Mouse (Mus musculus) layer of hippocampus, adult 8-10 months (tissue): ENCODE data around the gene Acvrl1. TPM values are rescaled to one million over a fixed set of nuclear protein-coding genes. Genes with fewer than 3 reads are reported as not detected.
A peak's percentile ranks its signal among the peaks of the same experiment; 100 is the strongest.

Source experiments
- DNase-seq, 2 experiments: peaks; one replicate each; pipeline ENCODE4 v3.0.0; 2022; ENCODE audit warnings: low spot score in 2 of 2
- total RNA-seq, 4 experiments: library from RNA; stranded (reverse); gene quantifications; 2 replicates each; pipeline ENCODE4 v1.2.4; 2022

Gene Acvrl1
- total RNA-seq, 4 experiments from 2014 or later: 14.1 to 16.5 (median 14.9) TPM

GRCm38 (mm10) chr15:101167553-101167952 is 39.2 kb downstream of the Acvrl1 start:
- DNase-seq: no peak

- DNase-seq: no peak
Observed at GRCm38 (mm10) chr15:101169910-101170309, 41.6 kb downstream of the Acvrl1 start.

- DNase-seq: no peak
Observed at GRCm38 (mm10) chr15:101170413-101170980, 42.2 kb downstream of the Acvrl1 start.

- DNase-seq: no peak
Observed at GRCm38 (mm10) chr15:101171272-101171671, 43.0 kb downstream of the Acvrl1 start.

- no peak for DNase-seq
Observed at GRCm38 (mm10) chr15:101172016-101172415, 43.7 kb downstream of the Acvrl1 start.

- peak; percentile 77 to 80 for DNase-seq
Observed at GRCm38 (mm10) chr15:101173421-101174211, 45.3 kb downstream of the Acvrl1 start, which contains the start of gene Acvr1b. Gene Acvr1b (plus strand): TSS chr15:101174067.

- DNase-seq: no peak
Observed at GRCm38 (mm10) chr15:101174294-101175130, 46.2 kb downstream of the Acvrl1 start.

- no peak for DNase-seq
Observed at GRCm38 (mm10) chr15:101175131-101175460, 46.8 kb downstream of the Acvrl1 start.

GRCm38 (mm10) chr15:101175613-101176283 is 47.4 kb downstream of the Acvrl1 start:
- DNase-seq: no peak

GRCm38 (mm10) chr15:101176284-101176680 is 48.0 kb downstream of the Acvrl1 start:
- DNase-seq: no peak

- DNase-seq: no peak
Observed at GRCm38 (mm10) chr15:101176795-101177691, 48.7 kb downstream of the Acvrl1 start.

GRCm38 (mm10) chr15:101180363-101181105 is 52.2 kb downstream of the Acvrl1 start:
- DNase-seq: no peak

GRCm38 (mm10) chr15:101181106-101181466 is 52.8 kb downstream of the Acvrl1 start:
- no peak for DNase-seq

- no peak for DNase-seq
Observed at GRCm38 (mm10) chr15:101181500-101181899, 53.2 kb downstream of the Acvrl1 start.

- no peak for DNase-seq
Observed at GRCm38 (mm10) chr15:101182676-101183075, 54.4 kb downstream of the Acvrl1 start.

GRCm38 (mm10) chr15:101184300-101184699 is 56.0 kb downstream of the Acvrl1 start:
- no peak for DNase-seq

- no peak for DNase-seq
Observed at GRCm38 (mm10) chr15:101185549-101185948, 57.2 kb downstream of the Acvrl1 start.

GRCm38 (mm10) chr15:101187907-101188306 is 59.6 kb downstream of the Acvrl1 start:
- no peak for DNase-seq

GRCm38 (mm10) chr15:101189981-101190761 is 61.8 kb downstream of the Acvrl1 start:
- DNase-seq: no peak
